Mouse (Mus musculus) left cerebral cortex, adult 18-20 months (tissue): ENCODE data around the gene Mettl7a2. TPM values are rescaled to one million over a fixed set of nuclear protein-coding genes. Genes with fewer than 3 reads are reported as not detected.
A peak's percentile ranks its signal among the peaks of the same experiment; 100 is the strongest.
"Not testable (repeated sequence)": the region's sequence is repeated elsewhere in the genome, so short reads cannot be mapped to it uniquely, and the experiment has no call there.

Experiments used
- DNase-seq, 2 experiments: peaks; one replicate each; pipeline ENCODE4 v3.0.0; 2021 to 2022; ENCODE audit warnings: low spot score in 2 of 2, mixed read lengths in 1 of 2
- total RNA-seq, 2 experiments: library from RNA; stranded (reverse); gene quantifications; 2 replicates each; pipeline ENCODE4 v1.2.3; 2021

Mettl7a2 gene
- total RNA-seq, 2 experiments from 2014 or later, result 0.65 to 0.84 TPM

- DNase-seq, result not testable (repeated sequence)
Observed at GRCm38 (mm10) chr15:100337328-100337727, 15.7 kb upstream of the Mettl7a2 start.

GRCm38 (mm10) chr15:100337847-100338246 lies 15.2 kb upstream of the Mettl7a2 start:
- DNase-seq, result peak; percentile 29 to 62

- DNase-seq, result not testable (repeated sequence)
Observed at GRCm38 (mm10) chr15:100341314-100341980, 11.6 kb upstream of the Mettl7a2 start.

- DNase-seq, result no peak
Observed at GRCm38 (mm10) chr15:100345484-100345883, 7.5 kb upstream of the Mettl7a2 start.

- no peak for DNase-seq
Observed at GRCm38 (mm10) chr15:100346761-100347160, 6.2 kb upstream of the Mettl7a2 start.

- DNase-seq, result no peak
Observed at GRCm38 (mm10) chr15:100349496-100349895, 3.5 kb upstream of the Mettl7a2 start.

GRCm38 (mm10) chr15:100351501-100352060 lies 1.4 kb upstream of the Mettl7a2 start:
- DNase-seq, result no peak

GRCm38 (mm10) chr15:100353399-100353798 lies 399 bp downstream of the Mettl7a2 start:
- DNase-seq, result not testable (repeated sequence)

- no peak for DNase-seq
Observed at GRCm38 (mm10) chr15:100355876-100356275, 2.9 kb downstream of the Mettl7a2 start.

GRCm38 (mm10) chr15:100364242-100364641 lies 11.2 kb downstream of the Mettl7a2 start, which contains the start of gene Higd1c:
Gene Higd1c (plus strand): TSS chr15:100364542.
- DNase-seq, result no peak

- not testable (repeated sequence) for DNase-seq
Observed at GRCm38 (mm10) chr15:100365967-100366366, 13.0 kb downstream of the Mettl7a2 start.

GRCm38 (mm10) chr15:100367119-100367518 lies 14.1 kb downstream of the Mettl7a2 start:
- no peak for DNase-seq

- DNase-seq, result peak; percentile 71 to 80
Observed at GRCm38 (mm10) chr15:100375066-100375465, 22.1 kb downstream of the Mettl7a2 start.

GRCm38 (mm10) chr15:100377847-100378505 lies 25.0 kb downstream of the Mettl7a2 start:
- not testable (repeated sequence) for DNase-seq

- no peak for DNase-seq
Observed at GRCm38 (mm10) chr15:100379658-100380057, 26.7 kb downstream of the Mettl7a2 start.

GRCm38 (mm10) chr15:100380104-100380503 lies 27.1 kb downstream of the Mettl7a2 start:
- no peak for DNase-seq

- no peak for DNase-seq
Observed at GRCm38 (mm10) chr15:100385705-100386104, 32.7 kb downstream of the Mettl7a2 start.

- no peak for DNase-seq
Observed at GRCm38 (mm10) chr15:100387544-100388223, 34.7 kb downstream of the Mettl7a2 start.

- no peak for DNase-seq
Observed at GRCm38 (mm10) chr15:100388224-100388835, 35.3 kb downstream of the Mettl7a2 start.

- no peak for DNase-seq
Observed at GRCm38 (mm10) chr15:100388886-100389285, 35.9 kb downstream of the Mettl7a2 start.

GRCm38 (mm10) chr15:100391066-100391465 lies 38.1 kb downstream of the Mettl7a2 start:
- no peak for DNase-seq
